ENCODE assay signal across 13 mouse cellular contexts in genomic region chr6:52262463-52263320, GRCm38 (mm10). TPM values are rescaled to one million over a fixed set of nuclear protein-coding genes. Genes with fewer than 3 reads are reported as not detected.
DNase-seq lines count a peak whose midpoint lies in the region; ATAC-seq and TF ChIP-seq lines count a peak whose summit lies in the region.
"Had no signal": no experiment of that assay in that cellular context is flagged by ENCODE, and none has a peak within 500 bp of the region (broad histone marks: within the 10 kb centered on the region; RNA-seq: fewer than 3 reads in every experiment).

No protein-coding gene starts in this region.

- 4% methylated on average over 24 of the region's 24 CpGs for WGBS in kidney, postnatal 0 days
- under 1% methylated on average over 24 of the region's 24 CpGs for WGBS in kidney, embryonic 14.5 days

- H3K27me3 ChIP-seq in kidney, postnatal 0 days (ENCODE audit: insufficient read depth, low read length): peaks cover 78% of the 10 kb centered on the region
- H3K27me3 ChIP-seq in kidney, embryonic 14.5 days (ENCODE audit: control insufficient read depth, insufficient read depth, low read length): peaks cover 83% of the 10 kb centered on the region

- no peaks in the 10 kb centered on the region; the same call in 1 of the 2 replicates for H3K4me1 ChIP-seq in kidney, postnatal 0 days (replicated peaks; ENCODE audit: insufficient read depth, low read length)
- peaks cover 4% of the 10 kb centered on the region; the same call in 1 of the 2 replicates for H3K4me1 ChIP-seq in kidney, embryonic 14.5 days (ENCODE audit: control insufficient read depth, insufficient read depth, low read length)

- no peak overlapping the region for H3K4me3 ChIP-seq in kidney, postnatal 0 days (replicated peaks; ENCODE audit: low read depth, low read length)
- no peak overlapping the region for H3K4me3 ChIP-seq in kidney, embryonic 14.5 days (ENCODE audit: low read length)
- H3K4me3 ChIP-seq: midbrain, embryonic 12.5 days had no signal

- no peak overlapping the region for H3K9ac ChIP-seq in kidney, postnatal 0 days (ENCODE audit: low read depth, low read length)
- no peak overlapping the region for H3K9ac ChIP-seq in kidney, embryonic 14.5 days (ENCODE audit: low read depth, low read length)
- H3K9ac ChIP-seq: embryonic facial prominence, embryonic 12.5 days; midbrain, embryonic 12.5 days had no signal

- peak; percentile 8 for DNase-seq in kidney, postnatal 0 days (ENCODE audit: low spot score)
- DNase-seq in urinary bladder, adult 2 months (ENCODE audit: low spot score): peak; percentile 32
- no peak for DNase-seq in urinary bladder, postnatal 14 days (ENCODE audit: low spot score)
- peak; percentile 42 for DNase-seq in forelimb bud, embryonic 11.5 days (ENCODE audit: low read depth, low spot score)
- DNase-seq in adipocyte (ENCODE audit: low spot score): no peak
- DNase-seq in right cerebral cortex, adult 18-20 months: no peak
- DNase-seq: cerebellum, adult 11-12 months; kidney, postnatal 25 days had no signal

- TF ChIP-seq CTCF in kidney, postnatal 0 days (IDR thresholded peaks at IDR 0.05; ENCODE audit: low read depth): no peak

- no peaks in the 10 kb centered on the region for H3K9me3 ChIP-seq in kidney, postnatal 0 days (replicated peaks; ENCODE audit: low read length)
- H3K9me3 ChIP-seq in kidney, embryonic 14.5 days (ENCODE audit: control insufficient read depth, low read length): no peaks in the 10 kb centered on the region
- H3K9me3 ChIP-seq: embryonic facial prominence, embryonic 12.5 days; midbrain, embryonic 12.5 days had no signal

- no peaks in the 10 kb centered on the region for H3K36me3 ChIP-seq in kidney, postnatal 0 days (ENCODE audit: insufficient read depth, low read length)
- H3K36me3 ChIP-seq in kidney, embryonic 14.5 days (ENCODE audit: control insufficient read depth, insufficient read depth, low read length): no peaks in the 10 kb centered on the region
- H3K36me3 ChIP-seq: embryonic facial prominence, embryonic 12.5 days; midbrain, embryonic 12.5 days had no signal

- no peak overlapping the region for H3K4me2 ChIP-seq in kidney, postnatal 0 days (ENCODE audit: low read length)
- H3K4me2 ChIP-seq in kidney, embryonic 14.5 days (replicated peaks; ENCODE audit: low read depth, low read length): no peak overlapping the region
- H3K4me2 ChIP-seq: embryonic facial prominence, embryonic 12.5 days; midbrain, embryonic 12.5 days had no signal

- no peak for ATAC-seq in kidney, postnatal 0 days (replicated peaks; ENCODE audit: low FRiP score, low read depth)
- ATAC-seq in kidney, embryonic 14.5 days (ENCODE audit: low FRiP score, low TSS enrichment): no peak
- ATAC-seq: forebrain, embryonic 14.5 days had no signal

- no peak overlapping the region for H3K27ac ChIP-seq in kidney, postnatal 0 days
- H3K27ac ChIP-seq in kidney, embryonic 14.5 days (ENCODE audit: low read depth, low read length): no peak overlapping the region
- H3K27ac ChIP-seq: embryonic facial prominence, embryonic 12.5 days; midbrain, embryonic 12.5 days had no signal

RNA-seq across cellular contexts. Expression of gene Hoxa13, which starts 2.0 kb away (rescaled TPM):
- polyA plus RNA-seq in kidney, postnatal 0 days (2015; fragmentation: Nextera tagmentation; extraction: Ambion mirVana): not detected in 2 replicates
- polyA plus RNA-seq in kidney, embryonic 14.5 days (2014; fragmentation: Nextera tagmentation; extraction: Ambion mirVana): not detected in 2 replicates
- polyA plus RNA-seq in urinary bladder, adult 2 months (2012; rRNA removed): 32.5 and 40.7 TPM in 2 replicates
- polyA plus RNA-seq: embryonic facial prominence, embryonic 12.5 days; forebrain, embryonic 14.5 days; liver, embryonic 16.5 days; midbrain, embryonic 12.5 days had no signal

RNA-seq across cellular contexts. Expression of gene Hoxa11, which starts 17.1 kb away (rescaled TPM):
- 24.7 and 27.7 TPM in 2 replicates for polyA plus RNA-seq in kidney, postnatal 0 days (2015; fragmentation: Nextera tagmentation; extraction: Ambion mirVana)
- polyA plus RNA-seq in kidney, embryonic 14.5 days (2014; fragmentation: Nextera tagmentation; extraction: Ambion mirVana): 27.6 and 35.6 TPM in 2 replicates
- polyA plus RNA-seq in urinary bladder, adult 2 months (2012; rRNA removed): 25.4 and 29.2 TPM in 2 replicates
- polyA plus RNA-seq: forebrain, embryonic 14.5 days; liver, embryonic 16.5 days; midbrain, embryonic 12.5 days had no signal

RNA-seq across cellular contexts. Expression of gene Hoxa10, which starts 22.0 kb away (rescaled TPM):
- polyA plus RNA-seq in kidney, postnatal 0 days (2015; fragmentation: Nextera tagmentation; extraction: Ambion mirVana): 175 and 183 TPM in 2 replicates
- 177 and 186 TPM in 2 replicates for polyA plus RNA-seq in kidney, embryonic 14.5 days (2014; fragmentation: Nextera tagmentation; extraction: Ambion mirVana)
- 79.4 and 93.6 TPM in 2 replicates for polyA plus RNA-seq in urinary bladder, adult 2 months (2012; rRNA removed)
- polyA plus RNA-seq: forebrain, embryonic 14.5 days; midbrain, embryonic 12.5 days had no signal

RNA-seq across cellular contexts. Expression of gene Hoxa9, which starts 31.8 kb away (rescaled TPM):
- polyA plus RNA-seq in kidney, postnatal 0 days (2015; fragmentation: Nextera tagmentation; extraction: Ambion mirVana): 57.3 and 57.8 TPM in 2 replicates
- polyA plus RNA-seq in kidney, embryonic 14.5 days (2014; fragmentation: Nextera tagmentation; extraction: Ambion mirVana): 58.1 and 67.8 TPM in 2 replicates
- 48.1 and 60.0 TPM in 2 replicates for polyA plus RNA-seq in urinary bladder, adult 2 months (2012; rRNA removed)
- polyA plus RNA-seq: embryonic facial prominence, embryonic 12.5 days; forebrain, embryonic 14.5 days; midbrain, embryonic 12.5 days had no signal

RNA-seq across cellular contexts. Expression of gene Hoxa7, which starts 41.0 kb away (rescaled TPM):
- 29.7 and 31.7 TPM in 2 replicates for polyA plus RNA-seq in kidney, postnatal 0 days (2015; fragmentation: Nextera tagmentation; extraction: Ambion mirVana)
- 19.1 and 19.6 TPM in 2 replicates for polyA plus RNA-seq in kidney, embryonic 14.5 days (2014; fragmentation: Nextera tagmentation; extraction: Ambion mirVana)
- 27.6 and 28.6 TPM in 2 replicates for polyA plus RNA-seq in urinary bladder, adult 2 months (2012; rRNA removed)
- polyA plus RNA-seq: forebrain, embryonic 14.5 days; midbrain, embryonic 12.5 days had no signal

Comparison
In these comparisons a context has a peak if more than half of its experiments do, and no peak if none do; other contexts are left out.
1. DNase-seq: peak in kidney, postnatal 0 days (single experiment), urinary bladder, adult 2 months (single experiment) and forelimb bud, embryonic 11.5 days (single experiment); none in urinary bladder, postnatal 14 days (single experiment), adipocyte (single experiment) and right cerebral cortex, adult 18-20 months (single experiment).
2. RNA of gene Hoxa13, which starts 2.0 kb away (polyA plus RNA-seq): 32.5 to 40.7 TPM in urinary bladder, adult 2 months; not detected in kidney, embryonic 14.5 days and not detected in kidney, postnatal 0 days; every median in the first group is over 10 times any median in the second.